Mouse (Mus musculus): Measurements from ENCODE around the gene Nmi. TPM values are rescaled to one million over a fixed set of nuclear protein-coding genes. Genes with fewer than 3 reads are reported as not detected.
"Not testable (repeated sequence)": the region's sequence is repeated elsewhere in the genome, so short reads cannot be mapped to it uniquely, and the experiment has no call there.

Nmi gene
- 7.7 and 8.9 TPM in 2 replicates for polyA plus RNA-seq (2014; fragmentation: Nextera tagmentation; extraction: Ambion mirVana)

DNA sequence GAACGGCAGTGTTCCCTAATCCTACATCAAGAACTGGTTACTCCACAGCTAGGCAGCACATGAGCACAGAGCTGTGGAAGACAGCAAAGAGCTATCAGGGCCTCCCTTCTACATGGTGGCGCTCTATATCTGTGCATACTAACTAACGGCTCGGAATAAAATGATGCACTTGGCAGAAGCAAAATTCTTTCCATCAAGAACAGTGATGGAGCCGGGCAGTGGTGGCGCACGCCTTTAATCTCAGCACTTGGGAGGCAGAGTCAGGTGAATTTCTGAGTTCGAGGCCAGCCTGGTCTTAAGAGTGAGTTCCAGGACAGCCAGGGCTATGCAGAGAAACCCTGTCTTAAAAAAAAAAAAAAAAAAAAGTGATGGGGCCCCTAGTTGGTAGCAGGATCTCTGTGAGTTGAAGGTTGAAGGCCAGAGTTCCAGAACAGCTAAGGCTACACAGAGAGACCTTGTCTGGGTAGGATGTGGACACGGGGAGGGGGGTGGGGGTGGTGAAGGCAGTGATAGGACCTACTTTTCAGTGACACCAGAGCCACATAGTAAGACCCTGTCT, at the start of gene Nmi:
TSS of gene Nmi (minus strand) at position 85 of the 559 bp plus-strand sequence.
- no peak for ATAC-seq (ENCODE audit: low FRiP score)
- Histone ChIP-seq H3K4me2 (replicated peaks; ENCODE audit: low read depth, low read length) (peak within 1 kb of the TSS; percentile 74), H3K4me1 (replicated peaks; ENCODE audit: control insufficient read depth, insufficient read depth, low read length) (no peaks in the 10 kb centered on the region), H3K9me3 (ENCODE audit: control insufficient read depth, low read length) (no peaks in the 10 kb centered on the region), H3K27ac (ENCODE audit: low read depth, low read length) (no peak within 1 kb of the TSS), H3K9ac (ENCODE audit: low read depth, low read length) (peak within 1 kb of the TSS; percentile 51), H3K27me3 (ENCODE audit: control insufficient read depth, insufficient read depth, low read length) (no peaks in the 10 kb centered on the region), H3K4me3 (ENCODE audit: low read depth, low read length) (peak within 1 kb of the TSS; percentile 53), H3K36me3 (ENCODE audit: control insufficient read depth, insufficient read depth, low read length) (no peaks in the 10 kb centered on the region)
- 84% methylated on average over 9 of the region's 9 CpGs for WGBS
- DNase-seq (ENCODE audit: low spot score): no peak

GRCm38 (mm10) chr2:52016361-52016760, 43.1 kb upstream of the Nmi start:
- H3K4me1 ChIP-seq (replicated peaks; ENCODE audit: control insufficient read depth, insufficient read depth, low read length): 0 out of 2 replicates have a peak, but pooled peaks cover 3% of the 10 kb centered on the region
- H3K36me3 ChIP-seq (ENCODE audit: control insufficient read depth, insufficient read depth, low read length): no peaks in the 10 kb centered on the region
- no peaks in the 10 kb centered on the region for H3K9me3 ChIP-seq (ENCODE audit: control insufficient read depth, low read length)
- H3K4me3 ChIP-seq (ENCODE audit: low read depth, low read length): no peak overlapping the region
- no peak for ATAC-seq (ENCODE audit: low FRiP score)
- DNase-seq (ENCODE audit: low spot score): peak; percentile 12
- no peak overlapping the region for H3K9ac ChIP-seq (ENCODE audit: low read depth, low read length)
- 27% methylated on average over 7 of the region's 7 CpGs for WGBS
- no peak overlapping the region for H3K4me2 ChIP-seq (replicated peaks; ENCODE audit: low read depth, low read length)
- no peaks in the 10 kb centered on the region for H3K27me3 ChIP-seq (ENCODE audit: control insufficient read depth, insufficient read depth, low read length)
- H3K27ac ChIP-seq (ENCODE audit: low read depth, low read length): no peak overlapping the region

GRCm38 (mm10) chr2:52013306-52013820, 40.1 kb upstream of the Nmi start:
- Histone ChIP-seq H3K27ac (ENCODE audit: low read depth, low read length) (no peak overlapping the region), H3K9me3 (ENCODE audit: control insufficient read depth, low read length) (no peaks in the 10 kb centered on the region), H3K4me3 (ENCODE audit: low read depth, low read length) (no peak overlapping the region), H3K36me3 (ENCODE audit: control insufficient read depth, insufficient read depth, low read length) (no peaks in the 10 kb centered on the region), H3K27me3 (ENCODE audit: control insufficient read depth, insufficient read depth, low read length) (no peaks in the 10 kb centered on the region), H3K4me2 (replicated peaks; ENCODE audit: low read depth, low read length) (no peak overlapping the region), H3K9ac (ENCODE audit: low read depth, low read length) (no peak overlapping the region), H3K4me1 (replicated peaks; ENCODE audit: control insufficient read depth, insufficient read depth, low read length) (0 out of 2 replicates have a peak, but pooled peaks cover 3% of the 10 kb centered on the region)
- ATAC-seq (ENCODE audit: low FRiP score) (no peak), DNase-seq (ENCODE audit: low spot score) (no peak)
- WGBS: 79% methylated on average over 9 of the region's 9 CpGs

DNA sequence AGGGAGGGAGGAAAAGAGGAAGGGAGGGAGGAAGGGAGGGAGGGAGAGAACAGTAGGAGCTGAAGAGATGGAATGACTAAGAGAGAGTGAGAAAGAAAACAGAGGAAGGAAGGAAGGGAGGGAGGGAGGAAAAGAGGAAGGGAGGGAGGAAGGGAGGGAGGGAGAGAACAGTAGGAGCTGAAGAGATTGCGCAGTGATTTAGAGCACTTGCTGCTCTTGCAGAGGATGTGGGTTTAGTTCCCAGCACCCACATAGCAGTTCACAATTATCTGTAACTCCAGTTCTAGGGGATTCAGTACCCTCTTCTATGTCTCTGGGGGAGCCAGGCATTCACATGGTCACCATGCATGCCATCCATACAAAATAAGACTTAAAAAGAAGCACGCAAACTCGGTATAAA, 38.5 kb upstream of the Nmi start:
- not testable (repeated sequence) for ATAC-seq (ENCODE audit: low FRiP score); DNase-seq (ENCODE audit: low spot score); H3K4me2 ChIP-seq (replicated peaks; ENCODE audit: low read depth, low read length); H3K9me3 ChIP-seq (ENCODE audit: control insufficient read depth, low read length); H3K4me3 ChIP-seq (ENCODE audit: low read depth, low read length); H3K4me1 ChIP-seq (replicated peaks; ENCODE audit: control insufficient read depth, insufficient read depth, low read length); H3K9ac ChIP-seq (ENCODE audit: low read depth, low read length); H3K27ac ChIP-seq (ENCODE audit: low read depth, low read length); H3K36me3 ChIP-seq (ENCODE audit: control insufficient read depth, insufficient read depth, low read length); H3K27me3 ChIP-seq (ENCODE audit: control insufficient read depth, insufficient read depth, low read length)
- WGBS: 82% methylated on average over 3 of the region's 3 CpGs

- no peaks in the 10 kb centered on the region for H3K9me3 ChIP-seq (ENCODE audit: control insufficient read depth, low read length)
- DNase-seq (ENCODE audit: low spot score) (no peak), ATAC-seq (ENCODE audit: low FRiP score) (no peak)
- H3K4me2 ChIP-seq (replicated peaks; ENCODE audit: low read depth, low read length): no peak overlapping the region
- H3K4me1 ChIP-seq (replicated peaks; ENCODE audit: control insufficient read depth, insufficient read depth, low read length): no peaks in the 10 kb centered on the region
- H3K36me3 ChIP-seq (ENCODE audit: control insufficient read depth, insufficient read depth, low read length): no peaks in the 10 kb centered on the region
- no peak overlapping the region for H3K27ac ChIP-seq (ENCODE audit: low read depth, low read length)
- no peaks in the 10 kb centered on the region for H3K27me3 ChIP-seq (ENCODE audit: control insufficient read depth, insufficient read depth, low read length)
- H3K9ac ChIP-seq (ENCODE audit: low read depth, low read length): no peak overlapping the region
- WGBS: 69% methylated on average over 3 of the region's 3 CpGs
- no peak overlapping the region for H3K4me3 ChIP-seq (ENCODE audit: low read depth, low read length)
Measured at GRCm38 (mm10) chr2:52006380-52006779, 33.1 kb upstream of the Nmi start.

GRCm38 (mm10) chr2:52002299-52002698, 29.0 kb upstream of the Nmi start:
- H3K4me1 ChIP-seq (replicated peaks; ENCODE audit: control insufficient read depth, insufficient read depth, low read length); H3K9ac ChIP-seq (ENCODE audit: low read depth, low read length); DNase-seq (ENCODE audit: low spot score); H3K4me2 ChIP-seq (replicated peaks; ENCODE audit: low read depth, low read length); H3K9me3 ChIP-seq (ENCODE audit: control insufficient read depth, low read length); ATAC-seq (ENCODE audit: low FRiP score); H3K27me3 ChIP-seq (ENCODE audit: control insufficient read depth, insufficient read depth, low read length); H3K27ac ChIP-seq (ENCODE audit: low read depth, low read length); H3K36me3 ChIP-seq (ENCODE audit: control insufficient read depth, insufficient read depth, low read length); H3K4me3 ChIP-seq (ENCODE audit: low read depth, low read length): not testable (repeated sequence)
- 88% methylated on average over 10 of the region's 10 CpGs for WGBS

DNA sequence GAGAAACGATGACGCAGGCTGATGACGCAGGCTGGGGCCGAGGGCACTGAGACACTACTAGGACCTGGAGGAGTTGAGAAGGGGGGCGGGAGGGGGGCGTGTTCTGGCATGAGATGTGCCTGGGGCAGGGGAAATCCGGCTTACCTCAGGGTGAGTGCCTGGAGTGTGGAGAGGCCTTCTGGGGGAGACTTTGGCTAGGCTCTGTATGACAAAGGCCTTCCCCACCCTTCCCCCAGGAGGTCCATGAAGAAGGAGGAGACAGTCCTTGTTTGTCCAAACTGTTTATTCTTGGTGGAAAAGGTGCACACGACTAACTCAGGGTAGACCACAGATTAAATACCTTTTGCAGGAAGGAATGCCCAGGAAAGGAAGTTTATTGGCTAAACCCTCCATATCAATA, 28.2 kb upstream of the Nmi start:
- Histone ChIP-seq H3K27ac (ENCODE audit: low read depth, low read length) (no peak overlapping the region), H3K9me3 (ENCODE audit: control insufficient read depth, low read length) (no peaks in the 10 kb centered on the region), H3K4me2 (replicated peaks; ENCODE audit: low read depth, low read length) (no peak overlapping the region), H3K4me1 (replicated peaks; ENCODE audit: control insufficient read depth, insufficient read depth, low read length) (no peaks in the 10 kb centered on the region), H3K9ac (ENCODE audit: low read depth, low read length) (no peak overlapping the region), H3K36me3 (ENCODE audit: control insufficient read depth, insufficient read depth, low read length) (no peaks in the 10 kb centered on the region), H3K27me3 (ENCODE audit: control insufficient read depth, insufficient read depth, low read length) (no peaks in the 10 kb centered on the region), H3K4me3 (ENCODE audit: low read depth, low read length) (no peak overlapping the region)
- DNase-seq (ENCODE audit: low spot score) (no peak), ATAC-seq (ENCODE audit: low FRiP score) (no peak)
- WGBS: 84% methylated on average over 8 of the region's 8 CpGs

DNA sequence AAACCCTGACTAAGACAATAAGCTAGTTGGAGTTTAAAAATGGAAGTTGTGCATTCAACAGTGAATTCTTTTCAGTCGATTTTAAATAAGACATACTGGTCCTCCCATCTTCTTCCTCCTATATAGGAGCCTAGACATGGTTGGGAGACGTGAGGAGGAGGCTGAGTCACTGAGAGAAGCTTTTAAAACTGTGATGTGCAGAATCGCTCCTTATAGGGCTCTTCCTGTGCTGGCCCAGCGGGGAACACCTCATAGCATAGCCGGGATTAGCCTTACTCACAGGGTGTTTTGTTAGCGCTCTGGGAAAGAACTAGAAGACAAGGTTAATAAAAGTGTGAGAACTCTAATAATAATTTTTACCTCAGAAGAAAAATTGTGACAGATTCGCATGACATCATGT, 26.7 kb upstream of the Nmi start:
- WGBS: 69% methylated on average over 7 of the region's 7 CpGs
- H3K27me3 ChIP-seq (ENCODE audit: control insufficient read depth, insufficient read depth, low read length): no peaks in the 10 kb centered on the region
- ATAC-seq (ENCODE audit: low FRiP score): no peak
- H3K27ac ChIP-seq (ENCODE audit: low read depth, low read length): no peak overlapping the region
- H3K9me3 ChIP-seq (ENCODE audit: control insufficient read depth, low read length): no peaks in the 10 kb centered on the region
- H3K36me3 ChIP-seq (ENCODE audit: control insufficient read depth, insufficient read depth, low read length): no peaks in the 10 kb centered on the region
- DNase-seq (ENCODE audit: low spot score): no peak
- H3K9ac ChIP-seq (ENCODE audit: low read depth, low read length): no peak overlapping the region
- no peaks in the 10 kb centered on the region for H3K4me1 ChIP-seq (replicated peaks; ENCODE audit: control insufficient read depth, insufficient read depth, low read length)
- no peak overlapping the region for H3K4me3 ChIP-seq (ENCODE audit: low read depth, low read length)
- H3K4me2 ChIP-seq (replicated peaks; ENCODE audit: low read depth, low read length): no peak overlapping the region

DNA sequence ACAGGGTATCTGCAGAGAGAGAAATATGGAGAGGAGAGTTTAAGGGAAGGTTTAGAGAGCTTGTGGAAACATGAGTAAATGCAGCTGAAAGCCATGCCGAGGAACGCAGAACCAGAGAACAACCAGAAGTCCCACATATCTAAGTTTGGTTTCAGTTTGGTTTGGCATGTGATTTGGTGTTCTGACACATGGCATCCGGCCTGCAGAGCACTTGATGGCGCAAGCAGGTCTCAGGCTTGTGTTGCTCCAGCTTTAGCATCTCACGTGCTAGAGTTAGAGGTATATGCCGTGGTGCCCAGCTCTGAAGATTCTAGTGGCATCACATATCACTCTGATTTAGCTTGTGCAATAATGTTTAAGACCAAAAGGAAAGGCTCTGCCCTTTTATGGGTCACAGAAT, 18.2 kb upstream of the Nmi start:
- ATAC-seq (ENCODE audit: low FRiP score) (no peak), DNase-seq (ENCODE audit: low spot score) (no peak)
- H3K9me3 ChIP-seq (ENCODE audit: control insufficient read depth, low read length): no peaks in the 10 kb centered on the region
- no peaks in the 10 kb centered on the region for H3K36me3 ChIP-seq (ENCODE audit: control insufficient read depth, insufficient read depth, low read length)
- 92% methylated on average over 6 of the region's 6 CpGs for WGBS
- no peak overlapping the region for H3K9ac ChIP-seq (ENCODE audit: low read depth, low read length)
- no peak overlapping the region for H3K27ac ChIP-seq (ENCODE audit: low read depth, low read length)
- no peaks in the 10 kb centered on the region for H3K27me3 ChIP-seq (ENCODE audit: control insufficient read depth, insufficient read depth, low read length)
- H3K4me1 ChIP-seq (replicated peaks; ENCODE audit: control insufficient read depth, insufficient read depth, low read length): no peaks in the 10 kb centered on the region
- H3K4me2 ChIP-seq (replicated peaks; ENCODE audit: low read depth, low read length): no peak overlapping the region
- no peak overlapping the region for H3K4me3 ChIP-seq (ENCODE audit: low read depth, low read length)

Data from hindbrain, embryonic 11.5 days (tissue).